Mouse (Mus musculus) adrenal gland, postnatal 4 days (tissue): ENCODE results near the gene Agap1. TPM values are rescaled to one million over a fixed set of nuclear protein-coding genes. Genes with fewer than 3 reads are reported as not detected.

Source experiments
- DNase-seq, 2 experiments: peaks; one replicate each; pipeline ENCODE4 v3.0.0; 2021 to 2022; ENCODE audit warnings: low spot score in 2 of 2, mixed read lengths in 2 of 2
- total RNA-seq, 2 experiments: library from RNA; stranded (reverse); gene quantifications; 2 replicates each; pipeline ENCODE4 v1.2.3; 2021

Agap1 gene
- total RNA-seq, 2 experiments from 2014 or later: 85.5 to 97.5 TPM

- no peak for DNase-seq
Measured at GRCm38 (mm10) chr1:89457126-89458031, 2.8 kb downstream of the Agap1 start.

- no peak for DNase-seq
Measured at GRCm38 (mm10) chr1:89461881-89462280, 7.3 kb downstream of the Agap1 start.

GRCm38 (mm10) chr1:89463138-89463537 is 8.5 kb downstream of the Agap1 start:
- no peak for DNase-seq

- DNase-seq: no peak
Measured at GRCm38 (mm10) chr1:89465417-89466002, 10.9 kb downstream of the Agap1 start.

GRCm38 (mm10) chr1:89467321-89468069 is 12.9 kb downstream of the Agap1 start:
- DNase-seq: no peak

GRCm38 (mm10) chr1:89468141-89468540 is 13.5 kb downstream of the Agap1 start:
- DNase-seq: no peak

GRCm38 (mm10) chr1:89471430-89471829 is 16.8 kb downstream of the Agap1 start:
- DNase-seq: no peak

- no peak for DNase-seq
Measured at GRCm38 (mm10) chr1:89471891-89472290, 17.3 kb downstream of the Agap1 start.

GRCm38 (mm10) chr1:89473946-89474345 is 19.3 kb downstream of the Agap1 start:
- no peak for DNase-seq

GRCm38 (mm10) chr1:89474853-89475252 is 20.2 kb downstream of the Agap1 start:
- DNase-seq: no peak

- no peak for DNase-seq
Measured at GRCm38 (mm10) chr1:89477033-89477432, 22.4 kb downstream of the Agap1 start.

GRCm38 (mm10) chr1:89478571-89479460 is 24.2 kb downstream of the Agap1 start:
- no peak for DNase-seq

- DNase-seq: no peak
Measured at GRCm38 (mm10) chr1:89481154-89481553, 26.5 kb downstream of the Agap1 start.

GRCm38 (mm10) chr1:89482812-89483211 is 28.2 kb downstream of the Agap1 start:
- DNase-seq: no peak

- DNase-seq: no peak
Measured at GRCm38 (mm10) chr1:89486891-89487290, 32.3 kb downstream of the Agap1 start.

- no peak for DNase-seq
Measured at GRCm38 (mm10) chr1:89489111-89489971, 34.7 kb downstream of the Agap1 start.

- no peak for DNase-seq
Measured at GRCm38 (mm10) chr1:89493177-89493576, 38.6 kb downstream of the Agap1 start.

GRCm38 (mm10) chr1:89494816-89495215 is 40.2 kb downstream of the Agap1 start:
- DNase-seq: no peak

- no peak for DNase-seq
Measured at GRCm38 (mm10) chr1:89496204-89496603, 41.6 kb downstream of the Agap1 start.

- DNase-seq: no peak
Measured at GRCm38 (mm10) chr1:89500925-89501324, 46.3 kb downstream of the Agap1 start.
